Comparison of ENCODE assay signal across 16 mouse cellular contexts in genomic region chr17:36225231-36225824, GRCm38 (mm10). TPM values are rescaled to one million over a fixed set of nuclear protein-coding genes. Genes with fewer than 3 reads are reported as not detected.
DNase-seq lines count a peak whose midpoint lies in the region; ATAC-seq and TF ChIP-seq lines count a peak whose summit lies in the region.
"Had no signal": no experiment of that assay in that cellular context is flagged by ENCODE, and none has a peak within 500 bp of the region (broad histone marks: within the 10 kb centered on the region; RNA-seq: fewer than 3 reads in every experiment).

No protein-coding gene starts in this region.

- H3K36me3 ChIP-seq in ES-Bruce4 (ENCODE audit: control insufficient read depth, insufficient read depth, low read length, poor library complexity, severe bottlenecking): no peaks in the 10 kb centered on the region
- H3K36me3 ChIP-seq in hindbrain, embryonic 14.5 days (replicated peaks; ENCODE audit: control insufficient read depth, insufficient read depth): no peaks in the 10 kb centered on the region

- H3K4me2 ChIP-seq in hindbrain, embryonic 14.5 days (replicated peaks): no peak overlapping the region

- intact Hi-C loops in left cerebral cortex, postnatal 4 days (cut with DNase I): no loop called here
- intact Hi-C loops in left cerebral cortex, postnatal 25 days (cut with DNase I): no loop called here

- no peaks in the 10 kb centered on the region for H3K27me3 ChIP-seq in ES-Bruce4 (ENCODE audit: control insufficient read depth, insufficient read depth, low read length, poor library complexity, severe bottlenecking)
- H3K27me3 ChIP-seq in hindbrain, embryonic 14.5 days (ENCODE audit: control insufficient read depth, insufficient read depth, low read length): peaks cover 49% of the 10 kb centered on the region

- no peak for TF ChIP-seq CTCF in ES-Bruce4 (IDR thresholded peaks at IDR 0.05; ENCODE audit: low read depth, low read length)

- H3K4me3 ChIP-seq in ES-Bruce4 (ENCODE audit: low read depth, low read length): peak overlapping the region; percentile 31; the same call in 1 of the 2 replicates
- no peak overlapping the region for H3K4me3 ChIP-seq in hindbrain, embryonic 14.5 days (replicated peaks; ENCODE audit: low read length)

- DNase-seq in cerebellum, postnatal 10 days: peak; percentile 48 to 57
- no peak for DNase-seq in cerebellum, adult 9-11 months
- peak; percentile 21 for DNase-seq in left cerebral cortex, postnatal 4 days
- DNase-seq in left cerebral cortex, postnatal 25 days (ENCODE audit: low spot score in 2 of 2): no peak
- no peak for DNase-seq in hindbrain, embryonic 14.5 days (ENCODE audit: low spot score)
- DNase-seq in adrenal gland, postnatal 36 days: no peak
- no peak for DNase-seq in gastrocnemius, postnatal 4 days (ENCODE audit: low spot score in 2 of 2)
- DNase-seq: adrenal gland, adult 8-10 months; cerebellum, adult 11 months; kidney, adult 9 months; layer of hippocampus, postnatal 36 days had no signal

- no peaks in the 10 kb centered on the region for H3K4me1 ChIP-seq in ES-Bruce4 (ENCODE audit: control insufficient read depth, insufficient read depth, low read length)
- H3K4me1 ChIP-seq in hindbrain, embryonic 14.5 days (replicated peaks; ENCODE audit: control insufficient read depth, insufficient read depth, low read length): no peaks in the 10 kb centered on the region

- TF ChIP-seq POLR2A in ES-Bruce4 (IDR thresholded peaks at IDR 0.05; ENCODE audit: insufficient read depth, low read length): no peak

- ATAC-seq in hindbrain, embryonic 14.5 days (ENCODE audit: low FRiP score): 0 out of 2 replicates have a peak, but pooled peaks have one; percentile 31

- no peak overlapping the region for H3K27ac ChIP-seq in ES-Bruce4 (ENCODE audit: insufficient read depth, low read length)
- H3K27ac ChIP-seq in hindbrain, embryonic 14.5 days: no peak overlapping the region

- 12% methylated on average over 9 of the region's 9 CpGs for WGBS in hindbrain, embryonic 14.5 days

- no peak for TF ChIP-seq EP300 in ES-Bruce4 (IDR thresholded peaks at IDR 0.05; ENCODE audit: insufficient read depth, low read depth, low read length)

- no peak overlapping the region for H3K9ac ChIP-seq in ES-Bruce4 (ENCODE audit: low read depth, poor library complexity, severe bottlenecking)
- no peak overlapping the region for H3K9ac ChIP-seq in hindbrain, embryonic 14.5 days

- no peaks in the 10 kb centered on the region for H3K9me3 ChIP-seq in ES-Bruce4 (replicated peaks; ENCODE audit: control insufficient read depth, insufficient read depth, low read length, poor library complexity, severe bottlenecking)
- no peaks in the 10 kb centered on the region for H3K9me3 ChIP-seq in hindbrain, embryonic 14.5 days (ENCODE audit: control insufficient read depth, low read length)

RNA-seq across cellular contexts. Expression of gene Rpp21, which starts 32.5 kb away (rescaled TPM):
- total RNA-seq in left cerebral cortex, postnatal 4 days (2021): 10 to 100 TPM; 55.3 to 58.4 TPM
- 10 to 100 TPM; 40.5 to 45.3 TPM for total RNA-seq in left cerebral cortex, postnatal 25 days (2021)
- polyA plus RNA-seq in ES-Bruce4 (2011; ENCODE audit: insufficient read depth, insufficient read length, low read depth, missing spikeins): 32.1 and 35.0 TPM in 2 replicates
- polyA plus RNA-seq in hindbrain, embryonic 14.5 days (2014; fragmentation: Nextera tagmentation; extraction: Ambion mirVana): 132 and 151 TPM in 2 replicates
- 10 to 100 TPM; 44.0 to 49.0 TPM for total RNA-seq in adrenal gland, postnatal 36 days (2021)
- total RNA-seq in gastrocnemius, postnatal 4 days (2021): 10 to 100 TPM; 24.2 to 26.7 TPM

RNA-seq across cellular contexts. Expression of gene H2-T3, which starts 35.2 kb away (rescaled TPM):
- not detected for total RNA-seq in left cerebral cortex, postnatal 4 days (2021)
- not detected for total RNA-seq in left cerebral cortex, postnatal 25 days (2021)
- 0.64 and 0.84 TPM in 2 replicates for polyA plus RNA-seq in ES-Bruce4 (2011; ENCODE audit: insufficient read depth, insufficient read length, low read depth, missing spikeins)
- polyA plus RNA-seq in hindbrain, embryonic 14.5 days (2014; fragmentation: Nextera tagmentation; extraction: Ambion mirVana): not detected in 2 replicates
- not detected for total RNA-seq in adrenal gland, postnatal 36 days (2021)
- under 1 TPM; 0.18 to 0.27 TPM for total RNA-seq in gastrocnemius, postnatal 4 days (2021)
- total RNA-seq: adrenal gland, adult 8-10 months; gastrocnemius, adult 18-20 months; layer of hippocampus, postnatal 36 days had no signal
- polyA plus RNA-seq: neural tube, embryonic 14.5 days; spleen, adult 2 months had no signal

RNA-seq across cellular contexts. Expression of gene Trim39, which starts 46.7 kb away (rescaled TPM):
- total RNA-seq in left cerebral cortex, postnatal 4 days (2021): 10 to 100 TPM; 25.3 to 26.2 TPM
- 10 to 100 TPM; 20.7 to 22.9 TPM for total RNA-seq in left cerebral cortex, postnatal 25 days (2021)
- polyA plus RNA-seq in ES-Bruce4 (2011; ENCODE audit: insufficient read depth, insufficient read length, low read depth, missing spikeins): 14.2 and 15.5 TPM in 2 replicates
- polyA plus RNA-seq in hindbrain, embryonic 14.5 days (2014; fragmentation: Nextera tagmentation; extraction: Ambion mirVana): 19.7 and 19.8 TPM in 2 replicates
- total RNA-seq in adrenal gland, postnatal 36 days (2021): 10 to 100 TPM; 15.7 to 20.0 TPM
- total RNA-seq in gastrocnemius, postnatal 4 days (2021): 1 to 10 TPM; 6.2 to 9.9 TPM

RNA-seq across cellular contexts. Expression of gene Gm8909, which starts 57.0 kb away (rescaled TPM):
- total RNA-seq in left cerebral cortex, postnatal 4 days (2021): not detected
- total RNA-seq in left cerebral cortex, postnatal 25 days (2021): not detected
- 13.5 and 17.5 TPM in 2 replicates for polyA plus RNA-seq in ES-Bruce4 (2011; ENCODE audit: insufficient read depth, insufficient read length, low read depth, missing spikeins)
- polyA plus RNA-seq in hindbrain, embryonic 14.5 days (2014; fragmentation: Nextera tagmentation; extraction: Ambion mirVana): not detected in 2 replicates
- not detected for total RNA-seq in adrenal gland, postnatal 36 days (2021)
- total RNA-seq in gastrocnemius, postnatal 4 days (2021): not detected
- total RNA-seq: gastrocnemius, adult 18-20 months; layer of hippocampus, postnatal 36 days had no signal
- polyA plus RNA-seq: liver, embryonic 16.5 days; neural tube, embryonic 14.5 days had no signal

Comparison
In these comparisons a context has a peak if more than half of its experiments do, and no peak if none do; other contexts are left out.
1. DNase-seq: peak in cerebellum, postnatal 10 days (2 of 2) and left cerebral cortex, postnatal 4 days (single experiment); none in cerebellum, adult 9-11 months (single experiment), left cerebral cortex, postnatal 25 days (0 of 2), hindbrain, embryonic 14.5 days (single experiment), adrenal gland, postnatal 36 days (0 of 2) and gastrocnemius, postnatal 4 days (0 of 2).